Mouse (Mus musculus): ENCODE data around the gene Exoc4.

DNA sequence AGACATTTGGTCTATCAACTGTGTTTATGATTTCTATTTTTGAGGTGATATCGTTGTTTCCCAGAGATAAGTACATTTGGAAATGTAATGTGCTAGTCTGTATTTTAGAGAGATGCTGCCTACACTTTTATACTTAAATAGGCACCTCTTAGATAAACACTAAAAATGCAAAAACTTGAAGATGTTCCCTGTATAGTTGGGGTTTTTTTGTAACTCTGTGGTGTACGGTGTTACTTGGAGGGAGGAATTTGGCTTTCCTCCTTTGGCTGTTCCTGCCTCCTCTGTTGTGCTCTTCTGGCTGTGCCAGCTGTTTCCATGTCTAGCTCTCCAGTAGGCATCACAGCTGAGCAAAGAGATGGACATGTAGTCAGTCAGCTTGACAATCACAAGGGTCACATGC, 638.1 kb downstream of the Exoc4 start:
- no peak for TF ChIP-seq GATA1 (IDR thresholded peaks at IDR 0.05; ENCODE audit: borderline replicate concordance, low read length)
- TF ChIP-seq CTCF (IDR thresholded peaks at IDR 0.05; ENCODE audit: low read depth, low read length) = no peak
- no peak for TF ChIP-seq TAL1 (conservative IDR thresholded peaks at IDR 0.05; ENCODE audit: low read depth, low read length)

All from G1E (cell line).